Mouse (Mus musculus): ENCODE measurements at regions not wholly inside any gene's neighbourhood (a gene's known extent, or its start where the extent isn't known, plus 50 kb on each side); places are given as distances from the start of the nearest gene placed in this dataset.
A peak's percentile ranks its signal among the peaks of the same experiment; 100 is the strongest.

GRCm38 (mm10) chr7:124676854-124677515, 694.3 kb downstream of the Hs3st4 start:
- DNase-seq (ENCODE audit: low spot score): no peak

- DNase-seq (ENCODE audit: low spot score): no peak
These were observed 697.9 kb downstream of the Hs3st4 start for GRCm38 (mm10) chr7:124680561-124680960.

- DNase-seq (ENCODE audit: low spot score): no peak
These were observed 698.5 kb downstream of the Hs3st4 start for GRCm38 (mm10) chr7:124681212-124681611.

- no peak for DNase-seq (ENCODE audit: low spot score)
These were observed 699.2 kb downstream of the Hs3st4 start for GRCm38 (mm10) chr7:124681820-124682219.

GRCm38 (mm10) chr7:124685424-124685823, 702.8 kb downstream of the Hs3st4 start:
- DNase-seq (ENCODE audit: low spot score): no peak

GRCm38 (mm10) chr7:124704163-124704824, 721.6 kb downstream of the Hs3st4 start:
- no peak for DNase-seq (ENCODE audit: low spot score)

- DNase-seq (ENCODE audit: low spot score): no peak
These were observed 724.5 kb downstream of the Hs3st4 start for GRCm38 (mm10) chr7:124707143-124707542.

- DNase-seq (ENCODE audit: low spot score): no peak
These were observed 726.3 kb downstream of the Hs3st4 start for GRCm38 (mm10) chr7:124708771-124709485.

GRCm38 (mm10) chr7:124720927-124721326, 723.5 kb upstream of the Kdm8 start:
- no peak for DNase-seq (ENCODE audit: low spot score)

GRCm38 (mm10) chr7:124742086-124742485, 702.4 kb upstream of the Kdm8 start:
- peak; percentile 55 for DNase-seq (ENCODE audit: low spot score)

GRCm38 (mm10) chr7:124746321-124746720, 698.2 kb upstream of the Kdm8 start:
- DNase-seq (ENCODE audit: low spot score): no peak

GRCm38 (mm10) chr7:124748396-124748795, 696.1 kb upstream of the Kdm8 start:
- DNase-seq (ENCODE audit: low spot score): no peak

GRCm38 (mm10) chr7:124759084-124759483, 685.4 kb upstream of the Kdm8 start:
- no peak for DNase-seq (ENCODE audit: low spot score)

- no peak for DNase-seq (ENCODE audit: low spot score)
These were observed 666.7 kb upstream of the Kdm8 start for GRCm38 (mm10) chr7:124777822-124778221.

GRCm38 (mm10) chr7:124782816-124783215, 661.7 kb upstream of the Kdm8 start:
- DNase-seq (ENCODE audit: low spot score): peak; percentile 75

- no peak for DNase-seq (ENCODE audit: low spot score)
These were observed 659.5 kb upstream of the Kdm8 start for GRCm38 (mm10) chr7:124784995-124785394.

- DNase-seq (ENCODE audit: low spot score): no peak
These were observed 658.6 kb upstream of the Kdm8 start for GRCm38 (mm10) chr7:124785896-124786295.

- no peak for DNase-seq (ENCODE audit: low spot score)
These were observed 655.7 kb upstream of the Kdm8 start for GRCm38 (mm10) chr7:124788781-124789180.

GRCm38 (mm10) chr7:124803101-124803500, 641.4 kb upstream of the Kdm8 start:
- no peak for DNase-seq (ENCODE audit: low spot score)

- no peak for DNase-seq (ENCODE audit: low spot score)
These were observed 609.8 kb upstream of the Kdm8 start for GRCm38 (mm10) chr7:124834692-124835091.

GRCm38 (mm10) chr7:124836531-124836930, 607.9 kb upstream of the Kdm8 start:
- no peak for DNase-seq (ENCODE audit: low spot score)

- no peak for DNase-seq (ENCODE audit: low spot score)
These were observed 589.4 kb upstream of the Kdm8 start for GRCm38 (mm10) chr7:124855056-124855455.

GRCm38 (mm10) chr7:124857106-124857505, 587.4 kb upstream of the Kdm8 start:
- DNase-seq (ENCODE audit: low spot score): no peak

Measured in retina, embryonic 14.5 days (tissue).